12 mouse cellular contexts compared by ENCODE assay signal in the genomic region with DNA sequence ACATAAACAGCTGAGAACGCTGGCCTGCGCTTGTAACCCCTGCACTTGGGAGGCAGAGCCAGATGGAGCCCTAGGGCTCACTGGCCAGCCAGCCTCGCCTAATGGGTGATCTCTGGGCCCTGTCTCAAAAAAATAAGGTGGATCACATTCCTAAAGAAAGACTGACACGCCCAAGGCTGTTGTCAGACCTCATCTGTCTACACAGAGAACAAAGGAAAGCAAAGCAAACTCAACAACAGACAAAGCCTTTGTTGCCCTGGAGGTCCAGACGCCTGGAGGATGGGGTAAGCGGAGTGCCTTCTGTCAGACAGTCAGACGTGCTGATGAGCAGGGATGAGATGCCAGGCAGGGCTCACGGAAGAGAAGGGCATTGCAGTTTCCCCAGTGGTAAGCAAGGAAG. TPM values are rescaled to one million over a fixed set of nuclear protein-coding genes. Genes with fewer than 3 reads are reported as not detected.
DNase-seq lines count a peak whose midpoint lies in the region; ATAC-seq and TF ChIP-seq lines count a peak whose summit lies in the region.
"Had no signal": no experiment of that assay in that cellular context is flagged by ENCODE, and none has a peak within 500 bp of the region (broad histone marks: within the 10 kb centered on the region; RNA-seq: fewer than 3 reads in every experiment).

No protein-coding gene starts in this region.

- H3K27ac ChIP-seq in ES-Bruce4 (ENCODE audit: insufficient read depth, low read length): no peak overlapping the region
- H3K27ac ChIP-seq in heart, embryonic 16.5 days (ENCODE audit: low read length): peak overlapping the region; percentile 84
- H3K27ac ChIP-seq: neural tube, embryonic 13.5 days had no signal

- H3K36me3 ChIP-seq in ES-Bruce4 (ENCODE audit: control insufficient read depth, insufficient read depth, low read length, poor library complexity, severe bottlenecking): no peaks in the 10 kb centered on the region
- H3K36me3 ChIP-seq in heart, embryonic 16.5 days (ENCODE audit: control insufficient read depth, insufficient read depth): no peaks in the 10 kb centered on the region
- H3K36me3 ChIP-seq: limb, embryonic 12.5 days; neural tube, embryonic 13.5 days had no signal

- H3K9ac ChIP-seq in ES-Bruce4 (ENCODE audit: low read depth, poor library complexity, severe bottlenecking): no peak overlapping the region
- no peak overlapping the region for H3K9ac ChIP-seq in heart, embryonic 16.5 days (ENCODE audit: low read length)
- H3K9ac ChIP-seq: limb, embryonic 12.5 days; neural tube, embryonic 13.5 days had no signal

- no peak overlapping the region for H3K4me2 ChIP-seq in heart, embryonic 16.5 days (ENCODE audit: low read depth, low read length)
- H3K4me2 ChIP-seq: limb, embryonic 12.5 days; neural tube, embryonic 13.5 days had no signal

- DNase-seq in kidney, postnatal 4 days: peak; percentile 1 to 5
- DNase-seq in kidney, adult 8-10 months: no peak
- DNase-seq in A20 (ENCODE audit: low read depth, low spot score): peak; percentile 35
- no peak for DNase-seq in urinary bladder, postnatal 14 days (ENCODE audit: low spot score)
- no peak for DNase-seq in spleen, postnatal 4 days (ENCODE audit: low spot score in 2 of 2)
- DNase-seq in gastrocnemius, postnatal 10 days: no peak
- DNase-seq: kidney, postnatal 14 days had no signal

- no peak for TF ChIP-seq CTCF in ES-Bruce4 (IDR thresholded peaks at IDR 0.05; ENCODE audit: low read depth, low read length)

- no peaks in the 10 kb centered on the region for H3K9me3 ChIP-seq in ES-Bruce4 (replicated peaks; ENCODE audit: control insufficient read depth, insufficient read depth, low read length, poor library complexity, severe bottlenecking)
- no peaks in the 10 kb centered on the region for H3K9me3 ChIP-seq in heart, embryonic 16.5 days (replicated peaks; ENCODE audit: control insufficient read depth, low read length)
- H3K9me3 ChIP-seq: limb, embryonic 12.5 days; neural tube, embryonic 13.5 days had no signal

- H3K27me3 ChIP-seq in ES-Bruce4 (ENCODE audit: control insufficient read depth, insufficient read depth, low read length, poor library complexity, severe bottlenecking): no peaks in the 10 kb centered on the region
- H3K27me3 ChIP-seq in heart, embryonic 16.5 days (ENCODE audit: control insufficient read depth, insufficient read depth, low read length): no peaks in the 10 kb centered on the region
- H3K27me3 ChIP-seq: limb, embryonic 12.5 days; neural tube, embryonic 13.5 days had no signal

- peak; percentile 84 for TF ChIP-seq EP300 in ES-Bruce4 (IDR thresholded peaks at IDR 0.05; ENCODE audit: insufficient read depth, low read depth, low read length)

- 69% methylated on average over 8 of the region's 8 CpGs for WGBS in heart, embryonic 16.5 days

- ATAC-seq in heart, embryonic 16.5 days (replicated peaks; ENCODE audit: extremely low read depth, insufficient read depth, low FRiP score): no peak

- no peak for TF ChIP-seq POLR2A in ES-Bruce4 (IDR thresholded peaks at IDR 0.05; ENCODE audit: insufficient read depth, low read length)

- H3K4me1 ChIP-seq in ES-Bruce4 (ENCODE audit: control insufficient read depth, insufficient read depth, low read length): peaks cover 7% of the 10 kb centered on the region
- H3K4me1 ChIP-seq in heart, embryonic 16.5 days (ENCODE audit: control insufficient read depth, insufficient read depth, low read length): peaks cover 43% of the 10 kb centered on the region
- H3K4me1 ChIP-seq: neural tube, embryonic 13.5 days had no signal

- H3K4me3 ChIP-seq in ES-Bruce4 (ENCODE audit: low read depth, low read length): no peak overlapping the region
- H3K4me3 ChIP-seq in heart, embryonic 16.5 days (ENCODE audit: low read length): no peak overlapping the region
- H3K4me3 ChIP-seq: limb, embryonic 12.5 days; neural tube, embryonic 13.5 days had no signal

RNA-seq across cellular contexts. Expression of gene Tmem140, which starts 3.8 kb away (rescaled TPM):
- 3.0 and 5.4 TPM in 2 replicates for polyA plus RNA-seq in ES-Bruce4 (2011; ENCODE audit: insufficient read depth, insufficient read length, low read depth, missing spikeins)
- polyA plus RNA-seq in heart, embryonic 16.5 days (2015; fragmentation: Nextera tagmentation; extraction: Ambion mirVana): 2.5 TPM in 2 replicates
- 10 to 100 TPM; 12.6 to 12.9 TPM for total RNA-seq in gastrocnemius, postnatal 10 days (2021)

RNA-seq across cellular contexts. Expression of gene Cyren, which starts 11.1 kb away (rescaled TPM):
- polyA plus RNA-seq in ES-Bruce4 (2011; ENCODE audit: insufficient read depth, insufficient read length, low read depth, missing spikeins): 9.7 and 10.2 TPM in 2 replicates
- polyA plus RNA-seq in heart, embryonic 16.5 days (2015; fragmentation: Nextera tagmentation; extraction: Ambion mirVana): 9.0 and 9.7 TPM in 2 replicates
- 1 to 10 TPM; 5.6 TPM for total RNA-seq in gastrocnemius, postnatal 10 days (2021)

RNA-seq across cellular contexts. Expression of gene Wdr91, which starts 43.9 kb away (rescaled TPM):
- polyA plus RNA-seq in ES-Bruce4 (2011; ENCODE audit: insufficient read depth, insufficient read length, low read depth, missing spikeins): 29.9 and 32.8 TPM in 2 replicates
- 8.3 and 9.5 TPM in 2 replicates for polyA plus RNA-seq in heart, embryonic 16.5 days (2015; fragmentation: Nextera tagmentation; extraction: Ambion mirVana)
- total RNA-seq in gastrocnemius, postnatal 10 days (2021): 10 to 100 TPM; 12.0 to 15.6 TPM

RNA-seq across cellular contexts. Expression of gene Stra8, which starts 53.2 kb away (rescaled TPM):
- 0.69 and 0.94 TPM in 2 replicates for polyA plus RNA-seq in ES-Bruce4 (2011; ENCODE audit: insufficient read depth, insufficient read length, low read depth, missing spikeins)
- 0.30 TPM in 1 of 2 replicates, not detected in the other for polyA plus RNA-seq in heart, embryonic 16.5 days (2015; fragmentation: Nextera tagmentation; extraction: Ambion mirVana)
- not detected for total RNA-seq in gastrocnemius, postnatal 10 days (2021)
- total RNA-seq: gastrocnemius, postnatal 4 days had no signal
- polyA plus RNA-seq: limb, embryonic 12.5 days; neural tube, embryonic 13.5 days had no signal

Comparison
In these comparisons a context has a peak if more than half of its experiments do, and no peak if none do; other contexts are left out.
1. DNase-seq: peak in kidney, postnatal 4 days (2 of 2) and A20 (single experiment); none in kidney, adult 8-10 months (0 of 2), urinary bladder, postnatal 14 days (single experiment), spleen, postnatal 4 days (0 of 2) and gastrocnemius, postnatal 10 days (single experiment).